Mouse (Mus musculus): ENCODE results near the gene Olfr323.
A peak's percentile ranks its signal among the peaks of the same experiment; 100 is the strongest.

GRCm38 (mm10) chr11:58643350-58643749, 13.0 kb upstream of the Olfr323 start:
- no peak for TF ChIP-seq POLR2A (IDR thresholded peaks at IDR 0.05; ENCODE audit: control insufficient read depth, extremely low read depth, insufficient read depth, low read length, poor library complexity)
- peak; percentile 83; the same call in 1 of the 2 replicates for TF ChIP-seq CTCF (IDR thresholded peaks at IDR 0.05; ENCODE audit: borderline replicate concordance, control insufficient read depth, extremely low read depth, insufficient read depth, low read length, poor library complexity)

All from thymus, adult 2 months (tissue).